Mouse (Mus musculus) hindbrain, embryonic 11.5 days (tissue): Measurements from ENCODE around the gene Nrxn2. TPM values are rescaled to one million over a fixed set of nuclear protein-coding genes. Genes with fewer than 3 reads are reported as not detected.

ENCODE experiments used
- ATAC-seq: fragments of 200-750 bp; cut with Nextera tagmentation; 2 replicates; pipeline ENCODE4 v1.8.0; 2017; ENCODE audit warnings: mild to moderate bottlenecking, moderate TSS enrichment, moderate library complexity; ENCODE audit not compliant: low FRiP score
- DNase-seq: peaks from one replicate; pipeline ENCODE4 v3.0.0-alpha.2; 2015; ENCODE audit warnings: low spot score
- H3K27ac ChIP-seq: fragments of 300-500 bp; sonication (generic); 2 replicates; pipeline ENCODE4 v1.5.1; 2014; ENCODE audit warnings: mild to moderate bottlenecking, low read depth, low read length
- H3K27me3 ChIP-seq: fragments of 300-500 bp; sonication (generic); 2 replicates; pipeline ENCODE4 v1.6.1; 2014; ENCODE audit warnings: mild to moderate bottlenecking, low read length, moderate library complexity, mixed read lengths; ENCODE audit not compliant: control insufficient read depth, insufficient read depth
- H3K36me3 ChIP-seq: fragments of 300-500 bp; sonication (generic); 2 replicates; pipeline ENCODE4 v1.6.1; 2014; ENCODE audit warnings: mild to moderate bottlenecking, low read length, moderate library complexity, mixed read lengths; ENCODE audit not compliant: control insufficient read depth, insufficient read depth
- H3K4me1 ChIP-seq: fragments of 300-500 bp; sonication (generic); replicated peaks from 2 replicates; pipeline ENCODE4 v1.6.1; 2014; ENCODE audit warnings: low read length, mixed read lengths; ENCODE audit not compliant: control insufficient read depth, insufficient read depth
- H3K4me2 ChIP-seq: fragments of 300-500 bp; sonication (generic); replicated peaks from 2 replicates; pipeline ENCODE4 v1.6.1; 2014; ENCODE audit warnings: mild to moderate bottlenecking, low read depth, low read length
- H3K4me3 ChIP-seq: fragments of 300-500 bp; sonication (generic); 2 replicates; pipeline ENCODE4 v1.5.1; 2014; ENCODE audit warnings: low read depth, low read length
- H3K9ac ChIP-seq: fragments of 300-500 bp; sonication (generic); 2 replicates; pipeline ENCODE4 v1.6.1; 2014; ENCODE audit warnings: low read depth, low read length
- H3K9me3 ChIP-seq: fragments of 300-500 bp; sonication (generic); 2 replicates; pipeline ENCODE4 v1.6.1; 2016; ENCODE audit warnings: low read length; ENCODE audit not compliant: control insufficient read depth
- WGBS: fragments of 180-500 bp; shearing (Covaris S2); extraction: QIAGEN DNeasy Blood & Tissue Kit; methylation state at CpG from one replicate; pipeline ENCODE4 v1.1.7; 2014; 5-methylcytosine and 5-hydroxymethylcytosine counted together
- polyA plus RNA-seq: library from polyadenylated mRNA; unstranded; fragments of >200 nt; fragmentation: Nextera tagmentation; extraction: Ambion mirVana; gene quantifications from 2 replicates; pipeline ENCODE4 v1.2.1, GENCODE M21; 2014

Nrxn2 gene
- polyA plus RNA-seq, 1 experiment from 2014 or later, result 14.3 TPM

GRCm38 (mm10) chr19:6478566-6478965 lies 60.0 kb downstream of the Nrxn2 start:
- Histone ChIP-seq H3K36me3 (no peaks in the 10 kb centered on the region), H3K9ac (no peak overlapping the region)
- WGBS, result 91% methylated on average over 2 of the region's 2 CpGs

GRCm38 (mm10) chr19:6482886-6483285 lies 64.4 kb downstream of the Nrxn2 start:
- Histone ChIP-seq H3K9me3 (no peaks in the 10 kb centered on the region), H3K4me3 (no peak overlapping the region), H3K36me3 (no peaks in the 10 kb centered on the region), H3K27me3 (peaks cover 2% of the 10 kb centered on the region), H3K4me2 (no peak overlapping the region), H3K4me1 (no peaks in the 10 kb centered on the region), H3K27ac (no peak overlapping the region), H3K9ac (no peak overlapping the region)
- WGBS, result 73% methylated on average over 6 of the region's 6 CpGs
- ATAC-seq (no peak), DNase-seq (no peak)

More at GRCm38 (mm10) chr19:6478566-6478965, 60.0 kb downstream of the Nrxn2 start:
- H3K27ac ChIP-seq, result no peak overlapping the region
- no peaks in the 10 kb centered on the region for H3K9me3 ChIP-seq
- no peak overlapping the region for H3K4me2 ChIP-seq
- H3K4me1 ChIP-seq, result peaks cover 2% of the 10 kb centered on the region; the same call in 1 of the 2 replicates
- H3K27me3 ChIP-seq, result no peaks in the 10 kb centered on the region
- DNase-seq (no peak), ATAC-seq (no peak)
- H3K4me3 ChIP-seq, result no peak overlapping the region

GRCm38 (mm10) chr19:6485059-6485630 lies 66.6 kb downstream of the Nrxn2 start:
- WGBS, result 89% methylated on average over 13 of the region's 13 CpGs
- H3K9ac ChIP-seq, result no peak overlapping the region
- DNase-seq (no peak), ATAC-seq (no peak)
- H3K36me3 ChIP-seq, result no peaks in the 10 kb centered on the region
- H3K9me3 ChIP-seq, result no peaks in the 10 kb centered on the region
- no peaks in the 10 kb centered on the region for H3K4me1 ChIP-seq
- H3K4me3 ChIP-seq, result no peak overlapping the region
- H3K4me2 ChIP-seq, result no peak overlapping the region
- H3K27ac ChIP-seq, result no peak overlapping the region
- peaks cover 4% of the 10 kb centered on the region for H3K27me3 ChIP-seq

DNA sequence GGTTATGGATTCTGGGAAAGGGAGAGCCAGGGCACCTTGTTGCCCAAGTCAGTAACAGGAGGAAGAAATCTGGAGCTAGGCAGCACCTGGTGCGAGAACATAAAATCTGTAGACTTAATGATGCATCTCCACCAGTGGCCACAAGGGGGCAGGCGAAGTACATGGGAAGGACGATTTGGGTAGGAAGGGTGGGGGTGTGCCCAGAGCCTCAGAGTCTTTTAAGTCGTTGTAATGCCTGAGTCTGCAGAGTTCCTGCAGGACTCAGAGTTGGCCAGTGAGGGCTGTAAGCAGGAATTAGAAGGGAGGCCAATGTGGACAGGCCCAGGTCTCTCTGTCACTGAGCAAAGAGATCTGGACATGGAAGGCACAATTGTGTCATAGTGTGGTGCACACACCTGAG lies 70.5 kb downstream of the Nrxn2 start:
- 2% methylated on average over 4 of the region's 4 CpGs for WGBS
- ATAC-seq, result peak; percentile 64; the same call in 1 of the 2 replicates
- Histone ChIP-seq H3K9ac (no peak overlapping the region), H3K4me2 (no peak overlapping the region), H3K27me3 (peaks cover 6% of the 10 kb centered on the region), H3K36me3 (no peaks in the 10 kb centered on the region), H3K27ac (no peak overlapping the region), H3K9me3 (no peaks in the 10 kb centered on the region), H3K4me3 (no peak overlapping the region), H3K4me1 (no peaks in the 10 kb centered on the region)
- DNase-seq, result peak; percentile 94

DNA sequence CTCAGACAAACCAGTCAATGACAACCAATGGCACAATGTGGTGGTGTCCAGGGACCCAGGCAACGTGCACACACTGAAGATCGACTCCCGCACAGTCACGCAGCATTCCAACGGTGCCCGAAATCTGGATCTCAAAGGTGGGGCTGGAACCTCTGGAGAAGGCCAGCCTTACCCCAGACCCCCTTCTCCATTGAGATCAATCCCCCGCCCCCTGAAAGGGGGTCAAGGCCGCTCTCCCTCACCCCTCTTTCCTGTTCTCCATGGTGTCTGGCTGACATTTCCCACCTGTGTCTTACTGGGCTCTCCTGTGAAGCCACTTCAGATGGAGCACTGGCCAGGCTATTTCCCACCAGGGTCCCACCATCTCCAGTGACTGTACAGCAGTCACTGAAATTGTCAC lies 73.0 kb downstream of the Nrxn2 start:
- H3K27ac ChIP-seq, result no peak overlapping the region
- DNase-seq (no peak), ATAC-seq (no peak)
- peaks cover 13% of the 10 kb centered on the region; the same call in 1 of the 2 replicates for H3K27me3 ChIP-seq
- no peak overlapping the region for H3K4me2 ChIP-seq
- H3K9ac ChIP-seq, result no peak overlapping the region
- H3K9me3 ChIP-seq, result no peaks in the 10 kb centered on the region
- H3K36me3 ChIP-seq, result no peaks in the 10 kb centered on the region
- no peaks in the 10 kb centered on the region; the same call in 1 of the 2 replicates for H3K4me1 ChIP-seq
- WGBS, result 79% methylated on average over 8 of the region's 8 CpGs
- no peak overlapping the region for H3K4me3 ChIP-seq

- Histone ChIP-seq H3K27me3 (peaks cover 13% of the 10 kb centered on the region; the same call in 1 of the 2 replicates), H3K4me1 (peaks cover 2% of the 10 kb centered on the region; the same call in 1 of the 2 replicates), H3K9ac (no peak overlapping the region), H3K36me3 (no peaks in the 10 kb centered on the region), H3K4me3 (no peak overlapping the region), H3K9me3 (no peaks in the 10 kb centered on the region), H3K4me2 (no peak overlapping the region), H3K27ac (no peak overlapping the region)
- ATAC-seq (no peak), DNase-seq (peak; percentile 81)
- 21% methylated on average over 12 of the region's 12 CpGs for WGBS
Observed at GRCm38 (mm10) chr19:6492124-6492523, 73.6 kb downstream of the Nrxn2 start.

DNA sequence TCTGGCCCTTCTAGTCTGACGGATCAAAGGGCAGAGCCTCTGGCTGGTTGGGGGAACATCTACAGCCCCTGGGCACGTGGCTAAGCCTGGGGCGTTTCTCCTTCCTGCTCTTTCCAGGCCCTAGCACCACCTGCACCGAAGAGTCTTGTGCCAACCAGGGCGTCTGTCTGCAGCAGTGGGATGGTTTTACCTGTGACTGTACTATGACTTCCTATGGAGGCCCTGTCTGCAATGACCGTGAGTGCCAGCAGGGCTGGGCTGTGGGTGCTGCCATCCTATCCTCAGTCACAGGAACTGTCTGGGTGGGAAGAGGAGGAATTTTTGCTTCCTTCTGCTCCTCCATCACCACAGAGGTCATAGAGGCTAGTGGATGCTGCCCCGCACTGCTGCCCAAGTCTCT lies 74.7 kb downstream of the Nrxn2 start:
- H3K27ac ChIP-seq, result 0 out of 2 replicates have a peak overlapping the region, but pooled peaks have one; percentile 4
- H3K4me3 ChIP-seq, result no peak overlapping the region
- no peak overlapping the region for H3K4me2 ChIP-seq
- no peaks in the 10 kb centered on the region for H3K36me3 ChIP-seq
- ATAC-seq, result no peak
- peaks cover 12% of the 10 kb centered on the region for H3K27me3 ChIP-seq
- 80% methylated on average over 7 of the region's 7 CpGs for WGBS
- H3K9me3 ChIP-seq, result no peaks in the 10 kb centered on the region
- no peak for DNase-seq
- H3K4me1 ChIP-seq, result peaks cover 4% of the 10 kb centered on the region; the same call in 1 of the 2 replicates
- H3K9ac ChIP-seq, result no peak overlapping the region

GRCm38 (mm10) chr19:6494032-6494431 lies 75.5 kb downstream of the Nrxn2 start:
- Histone ChIP-seq H3K27me3 (peaks cover 17% of the 10 kb centered on the region), H3K4me3 (no peak overlapping the region), H3K9ac (no peak overlapping the region), H3K4me2 (no peak overlapping the region), H3K27ac (no peak overlapping the region), H3K9me3 (no peaks in the 10 kb centered on the region), H3K36me3 (no peaks in the 10 kb centered on the region), H3K4me1 (peaks cover 4% of the 10 kb centered on the region; the same call in 1 of the 2 replicates)
- ATAC-seq (no peak), DNase-seq (no peak)
- WGBS, result 64% methylated on average over 5 of the region's 7 CpGs

GRCm38 (mm10) chr19:6494504-6495170 lies 76.1 kb downstream of the Nrxn2 start:
- Histone ChIP-seq H3K27me3 (peaks cover 20% of the 10 kb centered on the region), H3K9ac (no peak overlapping the region)
- 67% methylated on average over 18 of the region's 18 CpGs for WGBS

More at GRCm38 (mm10) chr19:6494504-6495170, 76.1 kb downstream of the Nrxn2 start:
- H3K36me3 ChIP-seq, result no peaks in the 10 kb centered on the region
- peaks cover 4% of the 10 kb centered on the region; the same call in 1 of the 2 replicates for H3K4me1 ChIP-seq
- no peak overlapping the region for H3K4me3 ChIP-seq
- no peak for ATAC-seq
- H3K27ac ChIP-seq, result no peak overlapping the region
- no peaks in the 10 kb centered on the region for H3K9me3 ChIP-seq
- no peak for DNase-seq
- H3K4me2 ChIP-seq, result no peak overlapping the region
